Mouse (Mus musculus) megakaryocyte, embryonic 14.5 days (primary cell): ENCODE measurements around the gene Yeats4.

Source experiments
- FLI1 ChIP-seq: IDR thresholded peaks from 2 replicates; pipeline ENCODE4 v1.6.1; 2012; ENCODE audit warnings: low read length, inconsistent platforms, mixed read lengths
- GATA1 ChIP-seq: IDR thresholded peaks from 3 replicates; pipeline ENCODE4 v1.6.1; 2012; ENCODE audit warnings: mixed read lengths, low read length, inconsistent platforms, borderline replicate concordance

DNA sequence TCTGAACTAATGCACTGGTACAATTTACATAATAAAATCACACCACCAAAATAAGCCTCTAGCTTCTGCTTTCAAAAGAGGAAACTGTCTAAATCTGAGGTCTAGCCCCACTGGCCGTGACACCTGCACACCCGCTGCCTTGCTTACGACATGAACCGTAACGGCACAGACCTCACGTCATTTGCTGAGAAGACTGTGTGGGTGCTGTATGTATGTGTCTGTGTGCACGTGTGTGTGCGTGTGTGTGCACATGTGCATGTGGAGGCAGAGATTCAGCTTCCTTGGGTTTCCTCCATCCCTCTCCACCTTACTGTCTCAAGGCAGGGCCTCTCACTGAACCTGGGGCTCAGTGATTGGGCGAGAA is 8.2 kb downstream of the Yeats4 start:
- TF ChIP-seq GATA1 (no peak), FLI1 (no peak)
